Mouse (Mus musculus) heart, postnatal 0 days (tissue): ENCODE measurements at regions not wholly inside any gene's neighbourhood (a gene's known extent, or its start where the extent isn't known, plus 50 kb on each side); places are given as distances from the start of the nearest gene placed in this dataset.

Experiments used
- ATAC-seq: fragments of 200-750 bp; cut with Nextera tagmentation; 2 replicates; pipeline ENCODE4 v1.8.0; 2017; ENCODE audit warnings: low read depth, moderate number of reproducible peaks, moderate library complexity; ENCODE audit not compliant: insufficient read depth
- DNase-seq: peaks from one replicate; pipeline ENCODE4 v3.0.0-alpha.2; 2016; ENCODE audit warnings: low spot score
- H3K27ac ChIP-seq: fragments of 300-500 bp; sonication (generic); 2 replicates; pipeline ENCODE4 v1.5.1; 2014; ENCODE audit warnings: low read depth, mild to moderate bottlenecking
- H3K27me3 ChIP-seq: fragments of 300-500 bp; sonication (generic); 2 replicates; pipeline ENCODE4 v1.6.1; 2014; ENCODE audit warnings: low read length, mixed read lengths; ENCODE audit not compliant: control insufficient read depth, insufficient read depth
- H3K36me3 ChIP-seq: fragments of 300-500 bp; sonication (generic); replicated peaks from 2 replicates; pipeline ENCODE4 v1.6.1; 2014; ENCODE audit warnings: low read length, mixed read lengths; ENCODE audit not compliant: control insufficient read depth, insufficient read depth
- H3K4me1 ChIP-seq: fragments of 300-500 bp; sonication (generic); 2 replicates; pipeline ENCODE4 v1.6.1; 2014; ENCODE audit warnings: antibody characterized with exemption; ENCODE audit not compliant: control insufficient read depth, insufficient read depth
- H3K4me2 ChIP-seq: fragments of 300-500 bp; sonication (generic); 2 replicates; pipeline ENCODE4 v1.6.1; 2014; ENCODE audit warnings: low read depth, mild to moderate bottlenecking, low read length, moderate library complexity
- H3K4me3 ChIP-seq: fragments of 300-500 bp; sonication (generic); 2 replicates; pipeline ENCODE4 v1.5.1; 2014; ENCODE audit warnings: low read depth, low read length
- H3K9ac ChIP-seq: fragments of 300-500 bp; sonication (generic); replicated peaks from 2 replicates; pipeline ENCODE4 v1.6.1; 2014; ENCODE audit warnings: low read depth, low read length, mixed read lengths
- H3K9me3 ChIP-seq: fragments of 300-500 bp; sonication (generic); replicated peaks from 2 replicates; pipeline ENCODE4 v1.6.1; 2016; ENCODE audit warnings: low read length; ENCODE audit not compliant: control insufficient read depth
- CTCF ChIP-seq: IDR thresholded peaks from 2 replicates; pipeline ENCODE4 v1.5.1; 2016; ENCODE audit warnings: antibody characterized with exemption, control low read depth, low read depth
- EP300 ChIP-seq: IDR thresholded peaks from 2 replicates; pipeline ENCODE4 v1.6.1; 2016; ENCODE audit warnings: antibody characterized with exemption, low read depth
- WGBS: fragments of 180-500 bp; shearing (Covaris S2); extraction: QIAGEN DNeasy Blood & Tissue Kit; methylation state at CpG from one replicate; pipeline ENCODE4 v1.1.7; 2014; 5-methylcytosine and 5-hydroxymethylcytosine counted together

DNA sequence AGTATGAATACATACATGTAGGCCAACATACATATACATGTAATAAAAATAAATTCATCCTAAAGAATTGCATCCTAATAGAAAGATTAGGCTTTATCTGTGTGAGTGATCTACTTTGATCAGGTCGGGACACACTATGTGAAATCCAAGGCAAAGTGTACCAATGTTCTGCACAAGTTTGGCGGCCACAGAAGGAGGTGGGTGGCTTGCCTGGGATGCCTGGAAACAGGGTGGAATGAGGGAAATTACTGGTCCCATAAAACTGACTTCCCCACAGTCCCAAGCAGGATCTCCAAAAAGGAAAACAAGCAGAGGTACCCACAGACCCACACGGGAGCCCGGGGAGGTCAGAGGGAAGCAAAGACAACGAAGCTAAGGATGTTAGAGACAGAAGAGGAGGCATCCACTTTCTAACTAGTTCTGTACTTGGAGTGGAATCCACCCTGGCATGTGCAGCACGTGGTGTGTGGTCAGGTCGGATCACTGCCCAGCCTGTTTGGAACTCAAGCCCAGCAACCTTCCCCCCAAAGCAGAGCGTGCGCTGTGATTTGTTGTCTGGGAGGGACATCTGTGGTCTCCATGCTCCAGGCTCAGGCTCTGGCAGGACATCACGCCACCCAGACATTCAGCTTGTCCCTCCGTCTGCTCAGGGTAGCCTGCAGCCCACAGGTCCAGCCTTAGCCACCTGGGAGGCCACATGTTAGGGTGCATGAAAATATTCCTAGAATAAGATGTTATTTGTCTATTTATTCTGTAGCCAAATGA, 615.3 kb upstream of the 3110018I06Rik start:
- 0 out of 2 replicates have a peak, but pooled peaks cover 4% of the 10 kb centered on the region for H3K4me1 ChIP-seq
- H3K27me3 ChIP-seq, result no peaks in the 10 kb centered on the region
- no peak overlapping the region for H3K4me2 ChIP-seq
- no peaks in the 10 kb centered on the region for H3K9me3 ChIP-seq
- no peak overlapping the region for H3K27ac ChIP-seq
- ATAC-seq (no peak), DNase-seq (no peak)
- no peak overlapping the region for H3K9ac ChIP-seq
- 85% methylated on average over 11 of the region's 11 CpGs for WGBS
- H3K36me3 ChIP-seq, result no peaks in the 10 kb centered on the region
- TF ChIP-seq CTCF (no peak), EP300 (no peak)
- no peak overlapping the region for H3K4me3 ChIP-seq

DNA sequence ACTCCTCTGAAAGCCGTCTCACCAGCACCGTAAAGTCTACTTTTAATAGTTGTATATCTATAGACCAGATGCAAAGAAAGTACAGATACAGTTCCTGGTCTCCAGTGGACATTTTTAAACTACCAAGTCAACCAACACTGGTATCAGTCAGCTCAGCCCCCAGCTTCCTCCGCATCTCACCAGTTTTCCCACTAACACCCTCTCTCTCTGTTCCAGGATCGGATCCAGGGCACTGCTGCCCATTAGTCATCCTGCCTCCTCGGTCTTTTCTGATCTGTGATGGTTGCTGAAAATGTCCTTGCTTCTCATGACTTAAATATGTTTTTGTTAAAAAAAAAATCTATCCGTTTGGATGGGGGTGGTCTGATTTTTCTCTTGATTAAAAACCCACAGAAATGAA, 598.1 kb upstream of the 3110018I06Rik start:
- ATAC-seq, result no peak
- no peak for TF ChIP-seq EP300
- no peak for TF ChIP-seq CTCF
- no peaks in the 10 kb centered on the region for H3K4me1 ChIP-seq
- 70% methylated on average over 6 of the region's 6 CpGs for WGBS
- H3K27me3 ChIP-seq, result no peaks in the 10 kb centered on the region
- no peak for DNase-seq
- no peak overlapping the region for H3K9ac ChIP-seq
- H3K36me3 ChIP-seq, result no peaks in the 10 kb centered on the region
- H3K9me3 ChIP-seq, result no peaks in the 10 kb centered on the region
- no peak overlapping the region for H3K27ac ChIP-seq
- no peak overlapping the region for H3K4me3 ChIP-seq
- no peak overlapping the region for H3K4me2 ChIP-seq

DNA sequence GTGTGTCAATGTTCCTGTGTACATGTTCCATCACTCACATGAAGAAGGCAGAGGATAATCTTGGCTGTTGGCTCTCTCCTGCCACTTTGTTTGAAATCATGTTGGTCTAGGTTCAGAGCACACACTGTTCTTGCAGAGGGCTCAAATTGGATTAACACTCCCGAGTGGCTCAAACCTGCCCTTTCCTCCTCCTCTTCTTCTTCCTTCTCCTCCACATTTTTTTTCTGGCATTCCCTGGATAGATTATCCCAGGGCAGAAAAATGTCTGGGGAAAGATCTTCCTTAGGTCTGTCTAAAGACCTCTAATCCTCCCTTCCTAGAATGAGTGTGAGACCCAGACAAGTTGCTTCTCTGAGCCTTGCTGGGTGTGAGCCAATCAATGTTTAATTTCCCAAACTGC, 594.4 kb upstream of the 3110018I06Rik start:
- no peak overlapping the region for H3K4me3 ChIP-seq
- H3K4me1 ChIP-seq, result no peaks in the 10 kb centered on the region
- H3K9me3 ChIP-seq, result no peaks in the 10 kb centered on the region
- H3K27ac ChIP-seq, result no peak overlapping the region
- no peak for TF ChIP-seq CTCF
- no peak for TF ChIP-seq EP300
- no peaks in the 10 kb centered on the region for H3K27me3 ChIP-seq
- no peaks in the 10 kb centered on the region for H3K36me3 ChIP-seq
- 48% methylated on average over 1 of the region's 1 CpGs for WGBS
- no peak overlapping the region for H3K9ac ChIP-seq
- DNase-seq (no peak), ATAC-seq (no peak)
- no peak overlapping the region for H3K4me2 ChIP-seq

DNA sequence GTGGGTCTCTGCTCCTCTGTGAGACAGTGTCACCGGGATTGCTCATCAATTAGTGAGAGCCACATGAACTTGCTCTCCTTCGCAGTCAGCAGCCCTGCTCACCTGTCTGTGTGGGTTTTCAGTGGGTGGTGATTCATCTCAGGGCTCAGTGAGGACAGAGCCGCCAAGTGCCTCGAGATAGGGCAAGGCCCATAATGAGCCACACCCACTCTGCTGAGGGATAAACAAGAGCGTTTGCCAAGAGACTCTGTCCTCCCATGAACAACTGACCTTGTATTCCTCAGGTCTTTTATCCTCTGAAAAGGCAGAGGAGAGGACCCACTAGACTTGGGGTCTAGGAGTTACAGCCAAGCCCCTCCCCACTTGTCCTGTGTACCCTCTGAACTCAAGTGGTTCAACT, 584.2 kb upstream of the 3110018I06Rik start:
- ATAC-seq (peak; percentile 80), DNase-seq (peak; percentile 43)
- H3K27me3 ChIP-seq, result 0 out of 2 replicates have a peak, but pooled peaks cover 6% of the 10 kb centered on the region
- TF ChIP-seq CTCF, result no peak
- TF ChIP-seq EP300, result no peak
- no peak overlapping the region for H3K4me2 ChIP-seq
- H3K9me3 ChIP-seq, result no peaks in the 10 kb centered on the region
- H3K9ac ChIP-seq, result no peak overlapping the region
- WGBS, result 28% methylated on average over 5 of the region's 5 CpGs
- no peaks in the 10 kb centered on the region for H3K36me3 ChIP-seq
- peaks cover 13% of the 10 kb centered on the region for H3K4me1 ChIP-seq
- H3K4me3 ChIP-seq, result no peak overlapping the region
- no peak overlapping the region for H3K27ac ChIP-seq

DNA sequence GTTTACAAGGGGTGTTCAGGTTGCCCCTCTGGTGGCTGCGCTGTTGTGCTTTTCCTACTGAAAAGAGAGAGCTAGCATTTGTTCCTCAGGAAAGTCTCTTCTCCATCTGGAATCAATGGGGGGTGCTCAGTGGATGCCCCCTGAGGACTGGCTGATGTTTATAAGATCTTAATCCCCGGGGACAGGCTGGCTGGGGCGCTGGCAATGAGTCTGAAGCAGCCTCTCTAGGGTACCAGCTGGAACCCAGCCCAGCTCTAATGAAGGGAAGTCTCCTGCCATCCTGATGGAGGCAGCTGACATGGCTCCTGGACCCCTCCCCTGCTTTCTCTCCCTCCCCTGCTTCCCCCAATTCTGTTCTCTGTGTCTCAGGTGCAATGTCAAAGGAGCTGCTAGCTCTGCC, 575.6 kb upstream of the 3110018I06Rik start:
- Histone ChIP-seq H3K9ac (no peak overlapping the region), H3K4me3 (no peak overlapping the region), H3K9me3 (no peaks in the 10 kb centered on the region), H3K27me3 (no peaks in the 10 kb centered on the region), H3K27ac (no peak overlapping the region), H3K4me2 (no peak overlapping the region), H3K36me3 (no peaks in the 10 kb centered on the region), H3K4me1 (peaks cover 8% of the 10 kb centered on the region)
- TF ChIP-seq EP300, result no peak
- TF ChIP-seq CTCF, result no peak
- no peak for ATAC-seq
- no peak for DNase-seq
- WGBS, result 62% methylated on average over 3 of the region's 3 CpGs

DNA sequence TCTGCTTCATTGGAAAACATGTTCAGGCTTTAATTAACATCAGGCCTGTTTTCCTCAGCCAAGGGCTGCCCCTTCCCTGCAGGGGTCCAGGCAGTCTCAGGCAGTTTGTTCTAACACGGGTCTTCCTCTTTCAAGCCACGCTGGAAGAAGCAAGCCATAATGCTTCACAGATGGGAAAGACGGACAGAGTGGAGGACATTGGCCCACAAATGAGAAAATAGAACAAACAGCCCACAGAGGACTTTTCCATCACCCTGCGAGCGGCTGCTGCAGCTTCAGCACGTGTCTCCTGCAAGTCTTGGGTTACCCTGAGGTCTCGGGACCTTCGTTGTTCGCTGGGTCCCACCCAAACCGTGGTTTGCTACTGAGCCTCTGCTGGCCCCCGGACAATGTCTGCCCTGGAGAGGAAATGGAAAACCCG, 565.9 kb upstream of the 3110018I06Rik start:
- Histone ChIP-seq H3K4me2 (no peak overlapping the region), H3K27ac (no peak overlapping the region), H3K36me3 (no peaks in the 10 kb centered on the region), H3K9me3 (no peaks in the 10 kb centered on the region), H3K27me3 (no peaks in the 10 kb centered on the region), H3K9ac (no peak overlapping the region), H3K4me1 (no peaks in the 10 kb centered on the region), H3K4me3 (no peak overlapping the region)
- no peak for DNase-seq
- TF ChIP-seq EP300, result no peak
- TF ChIP-seq CTCF, result no peak
- WGBS, result 76% methylated on average over 12 of the region's 12 CpGs
- ATAC-seq, result no peak
